Mouse (Mus musculus) stomach, postnatal 0 days (tissue): Measurements from ENCODE around the gene Fbxl5. TPM values are rescaled to one million over a fixed set of nuclear protein-coding genes. Genes with fewer than 3 reads are reported as not detected.

ENCODE experiments used
- ATAC-seq: fragments of 200-750 bp; cut with Nextera tagmentation; 2 replicates; pipeline ENCODE4 v1.8.0; 2017; ENCODE audit not compliant: low FRiP score, low TSS enrichment
- DNase-seq: peaks from one replicate; pipeline ENCODE4 v3.0.0-alpha.2; 2016; ENCODE audit warnings: low spot score
- H3K27ac ChIP-seq: fragments of 300-500 bp; sonication (generic); replicated peaks from 2 replicates; pipeline ENCODE4 v1.5.1; 2014; ENCODE audit warnings: mild to moderate bottlenecking, control low read depth
- H3K27me3 ChIP-seq: fragments of 300-500 bp; sonication (generic); 2 replicates; pipeline ENCODE4 v1.6.1; 2014; ENCODE audit warnings: low read length; ENCODE audit not compliant: control insufficient read depth, insufficient read depth
- H3K36me3 ChIP-seq: fragments of 300-500 bp; sonication (generic); 2 replicates; pipeline ENCODE4 v1.6.1; 2014; ENCODE audit warnings: low read length, mixed read lengths; ENCODE audit not compliant: control insufficient read depth, insufficient read depth
- H3K4me1 ChIP-seq: fragments of 300-500 bp; sonication (generic); replicated peaks from 2 replicates; pipeline ENCODE4 v1.6.1; 2014; ENCODE audit warnings: antibody characterized with exemption; ENCODE audit not compliant: control insufficient read depth, insufficient read depth
- H3K4me2 ChIP-seq: fragments of 300-500 bp; sonication (generic); replicated peaks from 2 replicates; pipeline ENCODE4 v1.6.1; 2014; ENCODE audit warnings: low read depth, mild to moderate bottlenecking, control low read depth, moderate library complexity
- H3K4me3 ChIP-seq: fragments of 300-500 bp; sonication (generic); 2 replicates; pipeline ENCODE4 v1.5.1; 2014; ENCODE audit warnings: low read depth, low read length, control low read depth
- H3K9ac ChIP-seq: fragments of 300-500 bp; sonication (generic); 2 replicates; pipeline ENCODE4 v1.6.1; 2014; ENCODE audit warnings: mild to moderate bottlenecking, low read length, control low read depth, mixed read lengths
- H3K9me3 ChIP-seq: fragments of 300-500 bp; sonication (generic); 2 replicates; pipeline ENCODE4 v1.6.1; 2016; ENCODE audit warnings: low read length; ENCODE audit not compliant: control insufficient read depth
- CTCF ChIP-seq: IDR thresholded peaks from 2 replicates; pipeline ENCODE4 v1.5.1; 2016; ENCODE audit warnings: antibody characterized with exemption, low read depth, mild to moderate bottlenecking, moderate library complexity
- EP300 ChIP-seq: optimal IDR thresholded peaks from 2 replicates; pipeline ENCODE3; 2016; ENCODE audit warnings: antibody characterized with exemption
- WGBS: fragments of 180-500 bp; shearing (Covaris S2); extraction: QIAGEN DNeasy Blood & Tissue Kit; methylation state at CpG from one replicate; pipeline ENCODE4 v1.1.7; 2014; 5-methylcytosine and 5-hydroxymethylcytosine counted together
- polyA plus RNA-seq: library from polyadenylated mRNA; unstranded; fragments of >200 nt; fragmentation: Nextera tagmentation; extraction: Ambion mirVana; gene quantifications from 2 replicates; pipeline ENCODE4 v1.2.1, GENCODE M21; 2015

Gene Fbxl5
- polyA plus RNA-seq, 1 experiment from 2014 or later = 44.0 TPM

GRCm38 (mm10) chr5:43722452-43722783, 99.0 kb downstream of the Fbxl5 start:
- ATAC-seq (no peak), DNase-seq (no peak)
- Histone ChIP-seq H3K4me3 (no peak overlapping the region), H3K36me3 (peaks cover 6% of the 10 kb centered on the region; the same call in 1 of the 2 replicates), H3K27me3 (no peaks in the 10 kb centered on the region), H3K27ac (no peak overlapping the region), H3K9ac (no peak overlapping the region), H3K4me1 (no peaks in the 10 kb centered on the region), H3K4me2 (no peak overlapping the region), H3K9me3 (no peaks in the 10 kb centered on the region)
- TF ChIP-seq CTCF (no peak), EP300 (no peak)
- WGBS = 95% methylated on average over 6 of the region's 6 CpGs

DNA sequence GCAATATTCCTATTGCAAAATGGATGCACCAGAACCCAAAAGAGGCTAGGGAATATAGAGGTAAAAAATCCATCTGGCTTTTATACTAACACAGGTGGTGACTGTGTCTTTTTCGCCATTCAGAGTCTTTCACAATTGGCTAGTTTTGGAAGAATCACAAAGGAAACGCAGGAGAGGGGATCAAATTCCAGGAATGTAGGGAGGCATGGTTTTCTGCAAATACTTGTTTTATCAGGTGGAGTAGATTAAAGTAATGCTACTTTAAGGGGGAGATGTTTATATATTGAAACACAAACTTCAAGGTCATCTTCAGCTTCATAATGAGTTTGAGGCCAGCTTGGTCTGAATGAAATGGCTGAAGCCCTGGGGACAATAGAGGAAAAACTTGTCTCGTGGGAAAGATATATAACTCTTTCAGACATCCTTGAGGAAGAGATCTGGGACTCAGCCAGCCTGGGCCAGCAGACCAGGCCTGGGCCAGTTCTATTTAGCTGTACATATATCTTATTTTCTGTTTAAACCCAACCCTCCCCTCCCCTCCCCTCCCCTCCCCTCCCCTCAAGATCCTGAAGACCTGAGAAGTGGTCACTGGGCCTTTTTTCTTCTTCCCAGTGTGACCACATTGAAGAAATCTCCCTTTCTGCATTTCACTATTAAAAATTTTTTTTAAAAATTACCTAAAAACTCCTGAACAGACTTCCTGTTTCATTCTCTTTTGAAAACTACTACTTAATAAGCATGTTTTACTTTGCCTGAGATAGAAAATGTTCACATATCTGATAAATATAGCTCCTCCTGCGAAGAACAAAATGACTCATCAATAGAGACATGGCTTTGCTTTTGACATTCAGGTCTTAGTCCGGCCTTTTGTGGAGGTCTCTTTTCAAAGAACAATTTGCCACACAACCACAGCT, 99.6 kb downstream of the Fbxl5 start:
- DNase-seq = no peak
- Histone ChIP-seq H3K4me3 (no peak overlapping the region), H3K9me3 (no peaks in the 10 kb centered on the region), H3K27ac (no peak overlapping the region), H3K4me2 (no peak overlapping the region), H3K27me3 (no peaks in the 10 kb centered on the region), H3K4me1 (no peaks in the 10 kb centered on the region), H3K9ac (no peak overlapping the region), H3K36me3 (peaks cover 8% of the 10 kb centered on the region; the same call in 1 of the 2 replicates)
- 57% methylated on average over 5 of the region's 5 CpGs for WGBS
- ATAC-seq = no peak
- TF ChIP-seq EP300 = no peak
- TF ChIP-seq CTCF = no peak

- ATAC-seq = no peak
- Histone ChIP-seq H3K4me1 (no peaks in the 10 kb centered on the region), H3K9ac (no peak overlapping the region), H3K4me3 (no peak overlapping the region), H3K27me3 (no peaks in the 10 kb centered on the region), H3K36me3 (peaks cover 19% of the 10 kb centered on the region), H3K9me3 (no peaks in the 10 kb centered on the region), H3K27ac (no peak overlapping the region), H3K4me2 (no peak overlapping the region)
- TF ChIP-seq EP300 (no peak), CTCF (no peak)
- DNase-seq = no peak
These were observed 122.2 kb downstream of the Fbxl5 start for GRCm38 (mm10) chr5:43699240-43699639.

- Histone ChIP-seq H3K4me2 (no peak overlapping the region), H3K4me3 (no peak overlapping the region), H3K36me3 (peaks cover 12% of the 10 kb centered on the region; the same call in 1 of the 2 replicates), H3K9me3 (no peaks in the 10 kb centered on the region), H3K4me1 (no peaks in the 10 kb centered on the region), H3K9ac (no peak overlapping the region), H3K27me3 (no peaks in the 10 kb centered on the region), H3K27ac (no peak overlapping the region)
- 90% methylated on average over 3 of the region's 3 CpGs for WGBS
- DNase-seq (no peak), ATAC-seq (no peak)
- no peak for TF ChIP-seq EP300
- TF ChIP-seq CTCF = no peak
These were observed 124.3 kb downstream of the Fbxl5 start for GRCm38 (mm10) chr5:43697133-43697532.

Other genes with a start within 250 kb of the Fbxl5 start
- 4.7 and 5.5 TPM in 2 replicates for gene Cc2d2a, start 159.3 kb downstream of the Fbxl5 start, polyA plus RNA-seq
- 3.6 and 4.4 TPM in 2 replicates for gene Bst1, start 2.8 kb downstream of the Fbxl5 start, polyA plus RNA-seq
- gene Cd38, start 46.9 kb upstream of the Fbxl5 start, polyA plus RNA-seq = 4.9 and 5.1 TPM in 2 replicates
- 0.25 and 0.74 TPM in 2 replicates for gene Gm7879, start 91.5 kb upstream of the Fbxl5 start, polyA plus RNA-seq
- 312 and 346 TPM in 2 replicates for gene Fgfbp1, start 160.1 kb upstream of the Fbxl5 start, polyA plus RNA-seq